Mouse (Mus musculus): ENCODE measurements around the gene Cntf. TPM values are rescaled to one million over a fixed set of nuclear protein-coding genes. Genes with fewer than 3 reads are reported as not detected.

The Cntf gene
- total RNA-seq, 2 experiments from 2014 or later, result 3.1 to 4.1 TPM

DNA sequence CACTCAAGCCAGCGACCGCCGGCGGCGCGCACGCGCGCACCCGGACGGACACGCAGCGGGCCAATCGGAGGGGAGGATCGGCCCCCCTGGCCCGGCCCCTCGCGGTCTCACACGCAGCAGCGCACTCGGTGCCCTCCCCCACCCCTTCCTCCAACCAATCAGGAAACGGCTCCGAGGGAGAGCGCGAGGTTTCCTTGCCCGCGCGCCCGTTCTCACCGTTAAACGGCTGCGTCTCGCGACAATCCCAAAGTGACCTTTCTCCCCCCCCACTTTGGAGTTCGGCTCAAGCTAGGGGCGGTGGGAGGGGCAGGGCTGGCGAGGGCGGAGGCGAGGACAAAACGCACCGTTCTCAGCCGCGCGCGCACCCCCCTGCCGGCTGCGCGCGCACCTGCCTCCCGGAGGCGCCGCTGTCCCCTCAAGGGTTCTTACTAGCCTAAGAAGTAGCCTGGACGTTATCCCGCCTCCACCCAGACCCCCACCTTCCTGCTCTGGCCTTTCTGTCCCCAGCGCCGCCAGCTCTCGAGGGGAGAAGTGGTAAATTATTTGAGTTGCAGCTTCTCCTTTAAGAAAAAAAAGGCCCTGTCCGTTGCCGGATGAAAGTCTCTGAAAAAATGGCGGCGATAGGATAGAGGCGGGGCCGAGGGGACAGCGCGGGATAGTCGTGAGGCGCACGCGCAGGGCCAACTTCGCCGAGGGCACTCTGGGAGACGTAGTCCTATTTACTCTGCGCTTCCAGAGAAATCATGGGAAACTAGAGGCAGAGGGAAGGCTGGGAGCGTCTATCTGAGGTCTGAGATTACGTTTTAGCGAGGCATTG lies 30.3 kb upstream of the Cntf start, which contains the start of the genes Zfp91 and Lpxn:
Gene Zfp91, minus strand, starts transcription at position 616 of the 817 bp plus-strand sequence.
Gene Lpxn, plus strand, starts transcription at position 683 of the 817 bp plus-strand sequence.
- peak within 1 kb of the TSS; percentile 99 for H3K27ac ChIP-seq
- peak within 1 kb of the TSS; percentile 81 for H3K4me3 ChIP-seq
- peak; percentile 48 for TF ChIP-seq CTCF (conservative IDR thresholded peaks at IDR 0.05)

DNA sequence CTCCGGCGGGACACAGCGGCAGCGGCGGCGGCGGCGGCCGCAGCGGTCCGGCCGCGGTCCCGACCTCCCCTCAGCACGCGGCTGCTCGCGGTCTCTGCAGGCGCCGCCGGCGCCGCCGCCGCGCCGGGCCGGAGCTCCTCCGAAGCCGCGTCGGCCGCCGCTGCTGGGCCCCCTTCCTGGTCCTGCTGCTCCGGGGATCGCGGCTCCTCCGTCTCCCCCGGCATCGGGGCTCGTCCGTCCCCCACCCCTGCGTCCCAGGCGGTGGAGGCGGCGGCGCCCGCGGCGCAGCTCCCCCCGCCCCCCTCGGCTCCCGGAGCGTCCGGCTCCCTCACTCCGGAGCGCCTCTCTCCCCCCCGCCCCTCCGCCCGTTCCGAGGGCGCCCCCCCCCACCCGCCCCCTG lies 29.7 kb upstream of the Cntf start:
- no peak for TF ChIP-seq CTCF (conservative IDR thresholded peaks at IDR 0.05)
- H3K4me3 ChIP-seq, result peak overlapping the region; percentile 81
- H3K27ac ChIP-seq, result peak overlapping the region; percentile 99
- DNase-seq (ENCODE audit: low spot score in 2 of 2), result no peak

More for the DNA sequence above, 30.3 kb upstream of the Cntf start, which contains the start of the genes Zfp91 and Lpxn:
- DNase-seq (ENCODE audit: low spot score in 2 of 2), result peak; percentile 96 to 98

DNA sequence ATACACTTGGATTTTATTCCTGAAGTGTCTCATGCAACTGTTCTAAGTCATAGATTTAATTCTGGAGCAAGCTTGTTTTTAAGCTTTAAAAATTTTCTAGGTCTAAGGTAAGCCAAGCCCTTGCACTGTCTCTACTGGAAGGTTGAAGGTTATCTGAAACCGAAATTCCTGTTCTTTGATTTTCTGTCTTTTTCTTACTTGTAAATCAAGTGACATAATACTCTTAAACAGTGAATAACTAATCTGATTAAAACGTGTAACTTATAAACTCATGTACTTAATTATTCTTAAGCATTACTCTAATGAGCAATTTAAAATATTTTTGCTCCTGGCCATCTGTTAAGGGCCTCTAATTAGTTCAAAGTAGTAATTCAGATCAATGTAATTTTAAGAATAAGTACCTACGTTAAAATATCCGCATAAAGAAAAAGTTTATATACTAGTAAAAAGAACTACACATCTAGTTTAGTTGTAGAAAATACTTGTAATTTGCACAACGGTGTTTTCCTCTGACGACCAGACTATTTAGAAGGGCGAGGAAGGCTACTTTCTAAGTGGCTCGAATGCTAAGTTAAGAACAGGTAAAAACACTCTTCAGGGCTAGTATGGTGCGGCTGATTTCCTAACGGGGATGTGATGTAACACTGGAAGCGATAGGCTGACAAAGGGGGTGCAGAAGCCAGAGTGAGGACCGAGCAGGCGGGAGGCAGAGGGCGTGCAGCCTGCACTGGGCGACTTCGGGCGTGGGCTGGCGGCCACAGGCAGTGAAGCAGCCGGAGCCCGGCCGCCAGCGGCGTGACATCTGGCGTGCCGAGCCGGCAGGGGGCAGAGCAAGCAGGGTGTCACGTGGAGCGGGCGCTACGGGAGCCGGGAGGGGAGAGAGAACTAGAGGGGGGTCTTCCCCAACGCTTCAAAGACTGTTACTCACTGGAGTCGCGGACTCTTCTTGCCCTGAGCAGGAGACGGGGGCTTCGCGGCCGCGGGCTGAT lies 28.9 kb upstream of the Cntf start:
- Histone ChIP-seq H3K4me3 (peak overlapping the region; percentile 81), H3K27ac (peak overlapping the region; percentile 99)
- TF ChIP-seq CTCF (conservative IDR thresholded peaks at IDR 0.05), result peak; percentile 87
- peak; percentile 91 to 95 for DNase-seq (ENCODE audit: low spot score in 2 of 2)

DNA sequence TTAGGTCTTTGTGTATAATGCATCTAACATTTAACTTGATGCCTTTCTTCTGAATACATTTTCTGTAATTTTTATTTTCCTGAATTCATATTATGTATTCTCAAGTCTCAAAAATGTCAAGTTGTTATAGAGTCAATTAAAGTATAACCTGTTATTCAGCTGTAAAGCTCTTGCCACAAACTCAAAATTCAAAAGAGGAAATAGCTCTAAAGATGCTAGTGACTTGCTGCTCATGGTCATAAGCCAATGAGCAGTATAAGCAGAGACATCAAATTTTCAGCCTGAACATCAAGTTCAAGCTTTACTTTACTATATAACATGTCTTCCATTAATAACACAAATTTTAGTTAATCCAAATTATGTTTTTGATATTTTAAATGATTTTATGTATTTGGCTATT lies 26.9 kb upstream of the Cntf start:
- no peak for DNase-seq (ENCODE audit: low spot score in 2 of 2)
- no peak overlapping the region for H3K4me3 ChIP-seq
- H3K27ac ChIP-seq, result peak overlapping the region; percentile 28; the same call in 1 of the 2 replicates
- no peak for TF ChIP-seq CTCF (conservative IDR thresholded peaks at IDR 0.05)

DNA sequence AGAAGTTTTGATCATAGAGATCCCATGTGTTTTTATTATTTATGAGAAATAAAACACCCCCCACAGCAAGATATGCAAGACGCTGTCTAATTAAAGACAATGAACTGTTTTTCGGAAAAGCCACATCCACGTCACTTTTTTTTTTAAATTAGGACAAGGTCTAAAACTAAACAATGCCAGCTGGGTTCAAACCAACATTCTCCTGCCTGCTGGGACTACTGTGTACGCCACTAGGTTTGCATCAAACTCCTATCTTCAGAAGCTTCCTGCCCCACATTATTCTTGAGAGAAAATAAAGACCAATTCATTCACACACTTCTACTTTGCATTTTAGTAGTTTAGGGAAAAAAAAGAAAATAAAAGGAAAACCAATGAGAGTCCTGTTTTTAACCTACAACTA lies 22.3 kb upstream of the Cntf start:
- Histone ChIP-seq H3K27ac (peak overlapping the region; percentile 88), H3K4me3 (peak overlapping the region; percentile 0; the same call in 1 of the 2 replicates)
- TF ChIP-seq CTCF (conservative IDR thresholded peaks at IDR 0.05), result no peak
- no peak for DNase-seq (ENCODE audit: low spot score in 2 of 2)

DNA sequence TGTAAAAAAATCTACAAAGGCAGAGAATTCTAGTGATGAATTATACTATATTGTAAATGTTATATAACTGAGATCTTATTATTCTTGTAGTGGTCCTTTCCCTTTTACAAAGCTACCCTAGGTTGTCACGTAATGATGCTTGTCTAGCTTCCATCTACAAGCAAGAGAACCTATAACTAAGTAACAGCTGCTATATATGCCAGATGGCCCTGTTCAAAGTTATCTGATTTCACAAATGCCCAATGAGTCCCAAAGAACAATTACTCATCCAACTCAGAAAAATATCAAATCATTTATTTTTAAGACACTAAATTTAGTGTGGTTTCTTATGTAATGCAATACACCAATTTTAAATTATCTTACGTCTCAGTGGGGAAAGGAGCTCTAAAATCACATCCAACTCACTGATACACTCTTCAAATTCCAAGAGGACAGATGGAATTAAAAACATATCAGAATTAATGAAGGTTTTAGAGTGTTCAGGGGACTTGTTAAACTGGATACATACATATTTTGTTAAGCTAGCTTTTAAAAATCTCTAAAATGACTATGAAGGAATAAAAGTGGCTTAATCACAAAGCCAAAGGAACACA lies 21.5 kb upstream of the Cntf start:
- peak; percentile 26 to 41 for DNase-seq (ENCODE audit: low spot score in 2 of 2)
- Histone ChIP-seq H3K27ac (peak overlapping the region; percentile 88), H3K4me3 (peak overlapping the region; percentile 0; the same call in 1 of the 2 replicates)
- TF ChIP-seq CTCF (conservative IDR thresholded peaks at IDR 0.05), result no peak

DNA sequence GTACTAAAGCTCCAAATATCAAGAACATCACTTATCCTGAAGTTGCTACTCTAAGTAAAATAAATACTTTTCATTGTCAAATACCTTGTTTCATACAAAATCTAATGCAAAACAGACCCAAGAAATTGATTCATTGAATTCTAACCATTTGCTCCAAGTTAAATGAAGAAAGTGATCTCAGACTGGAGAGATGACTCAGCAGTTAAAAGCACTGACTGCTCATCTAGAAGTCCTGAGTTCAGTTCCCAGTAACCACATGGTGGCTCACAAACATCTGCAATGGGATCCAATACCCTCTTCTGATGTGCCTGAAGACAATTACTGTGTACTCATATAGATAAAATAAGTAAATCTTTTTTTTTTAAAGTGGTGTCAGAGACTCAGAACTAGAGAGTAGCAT lies 15.0 kb upstream of the Cntf start:
- TF ChIP-seq CTCF (conservative IDR thresholded peaks at IDR 0.05), result no peak
- DNase-seq (ENCODE audit: low spot score in 2 of 2), result no peak
- no peak overlapping the region for H3K4me3 ChIP-seq
- no peak overlapping the region for H3K27ac ChIP-seq

DNA sequence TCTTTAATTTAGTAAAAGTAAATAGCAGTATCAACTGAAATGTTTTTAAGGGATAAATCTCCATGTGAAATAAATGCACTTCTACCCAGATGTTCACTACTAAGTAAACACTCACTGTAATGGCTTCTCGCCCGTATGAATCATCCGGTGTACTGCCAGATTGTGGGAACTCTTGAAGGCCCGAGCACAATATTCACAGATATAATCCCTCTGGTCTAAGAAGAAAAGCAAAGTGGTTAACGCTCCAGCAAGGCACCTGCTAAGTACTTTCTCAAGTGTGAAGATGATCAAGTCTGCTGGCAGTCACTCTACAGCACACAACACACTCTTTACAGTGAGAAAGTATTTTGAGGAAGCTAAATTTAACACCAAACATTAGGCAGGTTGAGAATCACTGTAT lies 5.5 kb upstream of the Cntf start:
- Histone ChIP-seq H3K4me3 (no peak overlapping the region), H3K27ac (no peak overlapping the region)
- DNase-seq (ENCODE audit: low spot score in 2 of 2), result no peak
- no peak for TF ChIP-seq CTCF (conservative IDR thresholded peaks at IDR 0.05)

DNA sequence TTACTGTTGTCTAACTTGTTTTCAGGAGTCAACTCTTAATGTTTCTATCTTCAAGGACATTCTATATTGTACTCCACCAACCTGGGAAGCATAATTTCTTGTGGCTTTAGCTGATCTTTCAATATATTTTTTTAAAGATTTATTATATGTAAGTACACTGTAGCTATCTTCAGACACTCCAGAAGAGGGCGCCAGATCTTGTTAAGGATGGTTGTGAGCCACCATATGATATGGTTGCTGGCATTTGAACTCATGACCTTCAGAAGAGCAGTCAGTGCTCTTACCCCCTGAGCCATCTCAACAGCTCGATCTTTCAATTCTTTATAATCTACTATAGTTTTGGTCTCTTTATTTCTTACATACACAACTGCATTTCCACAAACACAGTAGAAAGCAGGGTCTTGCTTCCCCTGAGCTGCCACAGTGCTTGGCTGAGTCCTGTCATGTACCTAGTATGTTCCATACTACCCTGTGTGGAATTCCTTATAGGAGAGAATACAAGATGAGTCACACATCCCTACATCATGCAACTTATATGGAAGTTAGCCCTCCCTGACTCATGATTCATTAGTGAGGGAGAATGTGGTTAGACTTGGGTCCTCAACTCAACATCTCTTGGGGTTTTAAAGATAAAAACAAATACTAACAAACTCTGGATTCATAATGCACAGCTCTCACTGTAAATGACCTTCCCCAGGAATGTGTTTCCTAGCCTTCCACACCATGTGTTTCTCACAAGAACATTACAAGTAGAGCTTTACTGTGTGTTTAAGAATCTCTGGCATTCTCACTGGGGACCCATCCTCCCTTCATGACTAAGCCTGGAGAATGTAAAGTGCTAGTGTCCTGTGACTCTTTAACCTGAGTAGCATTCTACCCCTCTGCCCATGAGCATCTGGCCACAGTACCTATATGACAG lies 3.0 kb downstream of the Cntf start:
- TF ChIP-seq CTCF (conservative IDR thresholded peaks at IDR 0.05), result peak; percentile 80
- Histone ChIP-seq H3K27ac (no peak overlapping the region), H3K4me3 (no peak overlapping the region)
- no peak for DNase-seq (ENCODE audit: low spot score in 2 of 2)

DNA sequence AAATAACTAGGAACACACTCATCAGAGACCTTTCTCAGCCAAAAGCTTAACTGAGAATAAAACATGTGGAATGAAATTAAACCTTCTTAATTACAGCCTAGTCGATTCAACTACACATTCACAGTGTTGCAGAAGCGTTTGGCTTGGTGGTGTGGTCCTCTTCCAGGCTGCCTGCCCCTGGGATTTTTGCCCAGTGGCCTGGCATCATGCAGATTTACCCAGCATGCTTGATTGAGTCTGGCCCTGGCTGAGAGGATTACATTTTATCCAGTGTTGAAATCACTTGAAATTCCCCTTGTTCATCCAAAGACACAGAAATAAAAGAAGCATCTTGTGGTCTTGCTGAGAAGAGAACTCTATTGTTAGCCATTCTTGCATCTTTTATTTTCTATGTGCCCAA lies 5.8 kb downstream of the Cntf start:
- H3K27ac ChIP-seq, result peak overlapping the region; percentile 21; the same call in 1 of the 2 replicates
- no peak for TF ChIP-seq CTCF (conservative IDR thresholded peaks at IDR 0.05)
- DNase-seq (ENCODE audit: low spot score in 2 of 2), result peak; percentile 57 to 62
- H3K4me3 ChIP-seq, result no peak overlapping the region

DNA sequence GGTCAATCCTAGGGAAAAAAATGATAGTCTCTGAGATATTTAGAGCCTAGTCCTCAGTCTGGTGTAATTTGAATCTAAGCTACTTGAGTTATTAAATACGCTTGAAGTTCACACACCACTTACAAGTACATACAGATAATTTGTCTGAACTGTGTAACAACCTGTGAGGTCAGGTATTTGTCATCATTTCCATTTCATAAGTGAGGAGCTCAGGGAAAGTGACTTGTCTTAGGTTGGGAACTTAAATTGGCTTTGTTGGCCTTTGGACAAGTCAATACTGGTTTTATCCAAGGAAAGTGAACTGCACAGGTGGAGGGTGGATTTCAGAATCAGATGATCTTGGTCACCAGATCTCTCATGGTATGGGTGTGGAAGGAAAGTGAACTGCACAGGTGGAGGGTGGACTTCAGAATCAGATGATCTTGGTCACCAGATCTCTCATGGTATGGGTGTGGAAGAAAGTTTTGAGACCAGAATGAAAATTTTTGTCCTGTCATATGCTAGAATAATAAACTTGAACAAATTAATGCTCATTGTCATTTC lies 6.4 kb downstream of the Cntf start:
- TF ChIP-seq CTCF (conservative IDR thresholded peaks at IDR 0.05), result no peak
- DNase-seq (ENCODE audit: low spot score in 2 of 2), result no peak
- Histone ChIP-seq H3K4me3 (no peak overlapping the region), H3K27ac (peak overlapping the region; percentile 21; the same call in 1 of the 2 replicates)

Measured in layer of hippocampus, adult 2 months (tissue).